8 mouse cellular contexts compared by ENCODE assay signal in the genomic region with DNA sequence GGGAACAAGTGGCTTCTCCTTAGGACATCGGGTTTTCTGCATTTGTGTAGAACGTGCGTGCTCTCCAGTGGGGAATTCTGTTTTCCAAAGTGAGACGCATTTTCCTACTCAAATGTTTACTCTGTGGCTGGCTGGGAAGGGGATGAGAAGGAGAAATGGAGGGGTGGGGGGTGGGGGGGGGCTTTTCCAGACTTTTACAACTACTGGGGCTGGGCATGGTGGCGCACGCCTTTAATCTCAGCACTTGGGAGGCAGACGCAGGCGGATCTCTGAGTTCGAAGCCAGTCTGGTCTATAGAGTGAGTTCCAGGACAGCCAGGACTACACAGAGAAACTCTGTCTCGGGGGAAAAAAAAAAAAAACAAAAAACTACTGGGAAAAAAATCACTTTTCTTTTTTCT. TPM values are rescaled to one million over a fixed set of nuclear protein-coding genes. Genes with fewer than 3 reads are reported as not detected.
DNase-seq lines count a peak whose midpoint lies in the region; ATAC-seq and TF ChIP-seq lines count a peak whose summit lies in the region.

No protein-coding gene starts in this region.

- peak overlapping the region; percentile 78 for H3K4me2 ChIP-seq in intestine, postnatal 0 days (replicated peaks; ENCODE audit: low read depth)
- H3K4me2 ChIP-seq in neural tube, embryonic 13.5 days: peak overlapping the region; percentile 76

- no peaks in the 10 kb centered on the region for H3K36me3 ChIP-seq in liver, adult 2 months (ENCODE audit: control insufficient read depth, insufficient read depth, low read length)
- no peaks in the 10 kb centered on the region for H3K36me3 ChIP-seq in intestine, postnatal 0 days (ENCODE audit: control insufficient read depth, insufficient read depth)
- no peaks in the 10 kb centered on the region for H3K36me3 ChIP-seq in neural tube, embryonic 13.5 days

- TF ChIP-seq CTCF in liver, adult 2 months (IDR thresholded peaks at IDR 0.05; ENCODE audit: low read depth, low read length): no peak
- TF ChIP-seq CTCF in embryonic fibroblast, embryonic 13.5 days (IDR thresholded peaks at IDR 0.05; ENCODE audit: borderline replicate concordance, insufficient read depth, low read length): no peak
- TF ChIP-seq CTCF in intestine, postnatal 0 days (IDR thresholded peaks at IDR 0.05; ENCODE audit: low read depth): no peak

- H3K4me3 ChIP-seq in liver, adult 2 months (ENCODE audit: insufficient read depth, low read depth, low read length): peak overlapping the region; percentile 83; the same call in 1 of the 2 replicates
- H3K4me3 ChIP-seq in embryonic fibroblast, embryonic 13.5 days (ENCODE audit: insufficient read depth, low read length): peak overlapping the region; percentile 60
- H3K4me3 ChIP-seq in intestine, postnatal 0 days (ENCODE audit: low read depth, low read length): peak overlapping the region; percentile 57
- H3K4me3 ChIP-seq in neural tube, embryonic 13.5 days: peak overlapping the region; percentile 54

- no peak for DNase-seq in liver, adult 2 months (ENCODE audit: extremely low read depth, low read depth, low spot score)
- no peak for DNase-seq in liver
- no peak for DNase-seq in gastrocnemius, adult 18-20 months (ENCODE audit: low spot score)
- DNase-seq in ovary, postnatal 36 days (ENCODE audit: low spot score): no peak

- H3K4me1 ChIP-seq in liver, adult 2 months (ENCODE audit: control insufficient read depth, insufficient read depth, low read length): peaks cover 10% of the 10 kb centered on the region; the same call in 1 of the 2 replicates
- H3K4me1 ChIP-seq in embryonic fibroblast, embryonic 13.5 days (ENCODE audit: control insufficient read depth, insufficient read depth, low read length): no peaks in the 10 kb centered on the region
- H3K4me1 ChIP-seq in intestine, postnatal 0 days (replicated peaks; ENCODE audit: control insufficient read depth, insufficient read depth, low read length): no peaks in the 10 kb centered on the region
- peaks cover 15% of the 10 kb centered on the region for H3K4me1 ChIP-seq in neural tube, embryonic 13.5 days (replicated peaks)

- H3K9ac ChIP-seq in liver, adult 2 months (ENCODE audit: low read depth, low read length): peak overlapping the region; percentile 53
- peak overlapping the region; percentile 67; the same call in 1 of the 2 replicates for H3K9ac ChIP-seq in intestine, postnatal 0 days (ENCODE audit: low read depth, low read length)
- peak overlapping the region; percentile 83 for H3K9ac ChIP-seq in neural tube, embryonic 13.5 days

- H3K79me2 ChIP-seq in liver, adult 2 months (ENCODE audit: control insufficient read depth, insufficient read depth, low read length): peaks cover 13% of the 10 kb centered on the region; the same call in 1 of the 2 replicates

- ATAC-seq in intestine, postnatal 0 days: no peak
- ATAC-seq in neural tube, embryonic 13.5 days (ENCODE audit: low read depth): no peak
- no peak for ATAC-seq in megakaryocyte-erythroid progenitor cell, adult 5-6 weeks (replicated peaks; ENCODE audit: low FRiP score, low TSS enrichment, poor library complexity, severe bottlenecking)

- TF ChIP-seq POLR2A in liver, adult 2 months (IDR thresholded peaks at IDR 0.05; ENCODE audit: extremely low read depth, insufficient read depth, low read length): no peak
- TF ChIP-seq POLR2A in embryonic fibroblast, embryonic 13.5 days (IDR thresholded peaks at IDR 0.05; ENCODE audit: low read depth, low read length): no peak

- no peaks in the 10 kb centered on the region for H3K27me3 ChIP-seq in liver, adult 2 months (ENCODE audit: control insufficient read depth, insufficient read depth, low read length)
- H3K27me3 ChIP-seq in intestine, postnatal 0 days (replicated peaks; ENCODE audit: control insufficient read depth, insufficient read depth, low read length): no peaks in the 10 kb centered on the region
- no peaks in the 10 kb centered on the region for H3K27me3 ChIP-seq in neural tube, embryonic 13.5 days

- WGBS in liver, adult 2 months: 17% methylated on average over 10 of the region's 10 CpGs
- WGBS in intestine, postnatal 0 days: 19% methylated on average over 10 of the region's 10 CpGs
- 42% methylated on average over 10 of the region's 10 CpGs for WGBS in neural tube, embryonic 13.5 days

- H3K9me3 ChIP-seq in intestine, postnatal 0 days (ENCODE audit: control insufficient read depth): no peaks in the 10 kb centered on the region
- no peaks in the 10 kb centered on the region for H3K9me3 ChIP-seq in neural tube, embryonic 13.5 days

- peak overlapping the region; percentile 94 for H3K27ac ChIP-seq in liver, adult 2 months (replicated peaks; ENCODE audit: insufficient read depth, low read depth, low read length)
- peak overlapping the region; percentile 82 for H3K27ac ChIP-seq in embryonic fibroblast, embryonic 13.5 days (ENCODE audit: insufficient read depth, low read length)
- peak overlapping the region; percentile 90 for H3K27ac ChIP-seq in intestine, postnatal 0 days (ENCODE audit: low read depth, low read length)
- peak overlapping the region; percentile 91 for H3K27ac ChIP-seq in neural tube, embryonic 13.5 days (replicated peaks)

RNA-seq across cellular contexts. Expression of a gene that starts 27.6 kb away (rescaled TPM):
- 2.0 and 2.1 TPM in 2 replicates for total RNA-seq in liver, adult 2 months (2014; rRNA removed)
- polyA plus RNA-seq in liver, adult 2 months (2012; rRNA removed): 0.20 and 0.24 TPM in 2 replicates
- polyA plus RNA-seq in embryonic fibroblast, embryonic 13.5 days (2011; ENCODE audit: insufficient read length, low read depth, missing spikeins): 1.8 and 2.7 TPM in 2 replicates
- 0.43 and 0.48 TPM in 2 replicates for polyA plus RNA-seq in intestine, postnatal 0 days (2015; fragmentation: Nextera tagmentation; extraction: Ambion mirVana)
- polyA plus RNA-seq in neural tube, embryonic 13.5 days (2015; fragmentation: Nextera tagmentation; extraction: Ambion mirVana): 2.5 and 2.7 TPM in 2 replicates
- 3.4 and 4.2 TPM in 2 replicates for total RNA-seq in megakaryocyte-erythroid progenitor cell, adult 5-6 weeks (2014; fragmentation: Nextera tagmentation)
- total RNA-seq in megakaryocyte-erythroid progenitor cell, adult 5-6 weeks (2017): 1.3 and 1.5 TPM in 2 replicates
- under 1 TPM; 0.80 to 0.97 TPM for total RNA-seq in gastrocnemius, adult 18-20 months (2021)
